Mouse (Mus musculus) heart, adult 11 months (tissue): Measurements from ENCODE around the gene Maml3.
A peak's percentile ranks its signal among the peaks of the same experiment; 100 is the strongest.

ENCODE experiments used
- DNase-seq: peaks from one replicate; pipeline ENCODE4 v3.0.0; 2022

The Maml3 gene

DNA sequence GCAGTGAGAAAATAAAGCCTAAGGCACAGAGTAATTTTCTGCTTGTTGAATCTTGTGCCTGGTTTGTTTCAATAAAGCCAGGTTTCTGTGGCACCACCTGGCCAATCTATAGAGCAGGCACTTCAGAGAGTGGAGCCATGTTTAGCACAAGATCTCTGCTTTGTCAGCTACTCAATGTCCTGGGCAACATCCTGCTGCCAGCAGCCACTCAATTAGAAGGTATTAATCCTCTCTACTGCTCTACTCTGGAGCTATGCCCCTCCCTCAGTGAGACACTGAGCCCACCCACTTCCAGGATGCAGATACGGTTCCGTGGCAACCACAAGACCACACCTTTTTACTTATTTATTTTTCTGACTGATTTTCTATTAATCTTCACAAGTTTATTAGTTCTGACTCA lies 203.7 kb downstream of the Maml3 start:
- peak; percentile 71 for DNase-seq

DNA sequence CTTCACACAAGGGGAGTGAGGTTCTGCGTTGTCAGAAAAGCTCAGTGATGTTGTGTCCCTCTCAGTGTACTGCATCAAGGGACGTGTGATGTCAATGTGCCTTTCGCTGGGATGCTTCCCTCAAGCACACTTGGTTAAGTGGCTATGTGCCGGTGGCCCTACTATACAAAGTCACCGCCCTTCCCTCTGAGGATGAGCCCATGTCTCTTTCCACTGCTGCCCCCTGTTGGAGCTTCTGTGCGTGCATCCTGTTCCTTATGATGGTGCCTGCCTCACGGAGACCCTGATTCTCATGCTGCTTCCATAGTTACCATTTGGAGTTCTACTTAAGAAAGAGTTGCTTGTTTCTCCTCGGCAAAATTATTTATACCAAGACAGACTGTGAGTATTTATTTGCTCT lies 210.4 kb downstream of the Maml3 start:
- DNase-seq, result peak; percentile 83

DNA sequence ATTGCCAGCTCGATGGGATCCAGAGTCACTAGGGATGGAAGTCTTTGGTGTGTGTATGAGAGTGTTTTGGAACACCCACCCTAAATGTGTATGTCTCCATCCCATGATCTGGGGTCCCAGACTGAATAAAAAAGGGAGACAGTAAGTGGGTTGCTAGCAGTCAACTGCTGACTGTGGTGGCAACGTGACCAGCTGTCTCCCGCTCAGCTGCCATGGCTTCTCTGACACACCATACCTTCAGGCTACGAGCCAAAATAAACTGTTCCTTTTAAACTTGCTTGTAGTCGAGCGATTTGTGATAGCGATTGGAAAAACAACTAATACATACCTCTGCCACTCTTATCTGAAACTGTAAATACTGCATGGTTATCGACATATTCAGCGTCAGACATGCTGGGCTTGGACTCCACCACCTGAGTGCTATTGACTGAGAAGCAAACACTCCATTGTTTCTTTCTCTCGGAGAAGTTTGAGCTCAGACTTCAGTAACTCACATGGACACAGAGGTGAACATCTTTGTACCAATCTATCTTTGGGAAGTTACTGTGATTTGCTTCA lies 213.2 kb downstream of the Maml3 start:
- DNase-seq, result peak; percentile 56

DNA sequence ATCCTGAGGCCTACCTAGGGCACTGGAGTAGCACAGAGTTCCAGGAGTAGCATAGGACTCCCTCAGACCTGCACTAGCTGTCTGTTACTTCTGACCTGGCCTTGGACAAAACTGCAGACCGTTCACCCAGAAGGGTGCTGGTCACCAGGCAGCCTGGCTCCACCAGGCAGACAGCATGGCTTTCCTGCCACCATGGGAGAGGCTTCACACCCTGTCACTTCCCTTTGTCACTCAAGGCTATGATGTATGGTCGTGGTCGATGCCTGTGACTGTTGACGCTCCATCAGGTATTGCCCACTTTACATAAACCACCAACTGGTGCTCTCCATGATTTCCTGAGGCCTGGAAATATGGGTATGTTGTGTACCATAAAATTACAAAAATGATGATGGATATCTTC lies 214.7 kb downstream of the Maml3 start:
- peak; percentile 86 for DNase-seq

DNA sequence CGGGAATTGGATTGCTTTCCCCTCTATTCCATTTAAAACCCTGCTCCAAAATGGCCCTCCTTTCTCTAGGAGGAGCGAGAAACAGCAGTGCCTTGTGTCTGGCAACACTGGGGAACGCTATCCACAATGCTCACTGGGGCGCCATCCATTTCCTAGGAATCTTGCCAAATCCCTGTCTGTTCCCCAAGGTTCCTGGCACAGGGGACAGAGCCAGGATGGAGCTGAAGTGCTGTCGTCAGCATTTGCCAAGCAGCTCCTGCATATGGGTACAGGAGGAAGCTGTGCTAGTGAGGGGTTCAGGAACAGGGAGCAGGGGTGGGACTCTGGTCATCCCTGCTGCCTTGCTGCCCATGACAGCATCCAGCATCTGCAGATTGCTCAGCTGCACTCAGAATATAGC lies 215.1 kb downstream of the Maml3 start:
- DNase-seq, result peak; percentile 91

DNA sequence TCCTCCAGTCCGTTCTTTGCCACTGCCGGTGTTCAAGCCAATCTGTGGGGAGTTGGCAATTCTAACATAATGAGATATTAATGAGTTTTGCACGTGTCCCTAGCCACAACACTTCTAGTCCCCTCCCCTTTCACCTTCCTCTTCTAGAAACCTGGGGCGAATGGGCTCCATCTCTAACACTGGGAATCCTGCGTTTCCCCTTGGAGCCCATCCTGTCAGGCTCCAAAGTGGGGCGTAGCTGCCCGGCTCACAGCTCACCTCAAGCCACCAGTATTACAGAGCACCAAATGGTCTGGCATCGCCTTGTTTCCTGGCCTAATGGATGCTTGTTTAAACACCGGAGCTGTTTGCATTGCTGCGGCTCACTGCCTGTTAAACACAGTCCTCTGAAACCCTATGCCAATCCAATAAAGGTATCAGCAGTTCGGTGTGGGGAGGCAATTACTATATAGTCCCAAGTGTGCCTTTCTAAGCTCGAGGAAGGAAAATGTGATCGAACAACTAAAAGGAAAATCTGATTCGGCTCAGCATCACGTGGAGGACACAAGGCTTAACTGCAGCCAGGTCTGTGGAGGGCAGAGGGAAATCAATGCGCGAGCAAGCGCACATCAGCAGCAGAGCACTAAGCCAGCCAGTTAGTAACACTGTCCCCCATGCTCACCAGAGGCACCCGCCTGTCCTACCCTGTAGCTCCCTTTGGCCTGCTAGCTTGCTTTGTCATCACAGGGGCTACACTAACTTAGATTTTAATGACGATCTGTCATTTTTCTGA lies 216.0 kb downstream of the Maml3 start:
- DNase-seq, result peak; percentile 78

DNA sequence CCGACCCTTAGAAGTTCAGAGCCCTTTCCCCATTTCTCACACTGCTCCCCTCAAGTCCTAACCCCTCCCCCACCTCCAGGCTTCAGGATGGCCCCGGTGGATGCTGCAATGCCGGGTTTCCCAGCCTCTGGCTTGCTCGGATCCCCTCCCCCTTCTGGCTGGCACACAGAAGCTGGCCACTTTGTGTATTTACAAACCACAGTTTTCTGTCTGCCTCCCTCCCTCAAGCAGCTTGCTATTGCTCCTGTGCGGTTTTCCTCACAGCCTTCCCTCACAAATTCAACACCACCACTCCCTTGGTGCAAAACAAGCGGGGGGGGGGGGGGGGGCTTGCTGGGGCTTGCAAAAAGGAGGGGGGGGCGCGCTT lies 216.6 kb downstream of the Maml3 start:
- peak; percentile 79 for DNase-seq

DNA sequence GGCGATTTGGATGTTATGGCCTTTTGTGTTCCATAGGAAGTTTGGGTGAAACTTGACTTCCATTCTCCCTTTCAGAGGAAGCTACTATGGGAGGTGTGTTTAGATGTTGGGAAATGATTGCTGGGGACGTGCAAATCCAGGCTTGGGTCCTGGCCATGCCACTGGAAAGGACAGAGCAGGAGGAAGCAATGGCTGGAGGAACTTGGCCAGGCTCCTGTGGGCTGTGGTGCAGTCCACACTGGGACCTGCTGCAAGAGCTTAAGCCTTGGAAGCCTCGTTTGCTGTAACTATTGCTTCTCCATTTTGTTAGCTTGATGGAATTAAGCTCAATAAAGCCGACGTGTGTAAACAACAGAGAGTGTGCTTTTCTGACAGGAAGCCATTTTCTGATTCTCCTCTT lies 219.0 kb downstream of the Maml3 start:
- DNase-seq, result no peak

DNA sequence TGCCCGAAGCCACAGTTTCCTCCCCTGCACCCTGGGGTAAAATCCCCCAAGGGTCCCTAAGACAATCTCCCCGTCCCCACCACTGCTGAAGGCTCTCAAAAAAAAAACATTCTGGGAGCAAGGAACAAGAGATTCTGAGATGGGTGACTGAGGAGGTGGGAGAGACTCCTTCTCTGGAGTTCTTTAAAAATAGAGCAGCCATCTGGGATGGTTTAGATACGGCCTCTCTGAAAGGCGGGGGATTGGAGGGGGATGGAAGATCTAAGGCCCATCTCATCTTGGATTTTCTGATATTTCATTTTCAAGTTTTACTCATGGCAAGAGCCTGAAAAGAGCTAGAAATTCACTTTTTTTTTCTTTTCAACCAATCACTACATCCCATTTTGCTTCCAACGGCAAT lies 219.4 kb downstream of the Maml3 start:
- DNase-seq, result no peak

DNA sequence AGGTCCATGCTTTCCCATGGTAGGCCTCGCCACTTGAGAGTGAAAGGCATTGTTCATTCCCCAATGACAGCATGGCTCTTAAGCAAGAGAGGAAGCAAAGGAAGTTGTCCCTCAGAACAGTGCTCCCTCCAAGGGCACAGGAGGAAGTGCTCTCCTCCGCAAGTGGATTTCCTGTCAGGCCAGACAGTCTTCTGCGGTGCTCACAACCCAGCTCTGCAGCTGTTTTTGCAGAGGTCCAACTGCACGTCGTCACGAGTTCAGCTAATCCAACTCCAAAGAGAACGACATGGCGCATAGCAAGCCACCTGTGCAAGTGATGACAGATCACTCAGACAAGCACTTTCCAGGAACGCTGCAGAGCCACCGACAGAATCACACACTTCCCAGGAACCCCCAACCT lies 222.9 kb downstream of the Maml3 start:
- DNase-seq, result peak; percentile 97

DNA sequence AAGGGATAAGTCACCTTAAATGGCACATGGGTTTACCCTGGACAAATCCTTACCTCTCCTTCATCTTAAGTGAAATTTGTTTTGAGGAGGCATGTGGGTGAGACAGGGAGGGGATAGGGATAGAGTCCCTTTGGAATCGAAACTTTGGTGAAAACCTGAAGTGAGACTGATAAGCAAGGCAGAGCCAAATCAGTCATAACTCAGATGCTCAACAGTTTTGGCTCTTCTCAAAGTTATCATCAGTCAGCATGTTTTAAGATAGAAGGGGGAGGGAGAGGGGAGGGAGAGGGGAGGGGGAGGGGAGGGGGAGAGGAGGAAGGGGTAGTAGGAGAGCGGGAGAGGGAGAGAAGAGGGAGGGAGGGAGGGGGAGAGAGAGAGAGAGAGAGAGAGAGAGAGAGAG lies 223.5 kb downstream of the Maml3 start:
- no peak for DNase-seq

DNA sequence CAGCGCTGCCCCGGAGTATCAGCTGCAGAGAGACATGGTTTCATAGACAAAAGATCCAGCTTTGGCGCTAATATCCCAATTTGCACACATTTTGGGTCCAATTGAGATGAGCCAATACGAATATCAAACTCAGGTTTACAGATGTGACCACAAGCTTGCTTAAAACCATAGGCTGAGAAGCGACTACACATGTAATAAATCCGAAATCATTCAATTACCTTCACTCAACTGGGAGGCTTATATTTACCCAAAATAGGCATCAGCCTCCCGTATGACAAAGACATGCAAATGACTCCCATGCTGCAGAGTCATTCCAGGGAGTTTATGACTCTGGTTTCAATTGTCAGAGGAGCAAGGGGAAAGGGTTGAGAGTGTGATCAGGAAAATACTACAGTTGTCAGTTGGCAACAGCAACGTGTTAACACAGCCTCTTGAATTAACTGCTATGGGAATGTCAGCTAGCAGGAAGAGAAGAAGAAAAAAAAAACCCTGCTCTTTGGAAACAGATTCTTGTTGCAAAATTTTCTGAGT lies 224.3 kb downstream of the Maml3 start:
- DNase-seq, result no peak

DNA sequence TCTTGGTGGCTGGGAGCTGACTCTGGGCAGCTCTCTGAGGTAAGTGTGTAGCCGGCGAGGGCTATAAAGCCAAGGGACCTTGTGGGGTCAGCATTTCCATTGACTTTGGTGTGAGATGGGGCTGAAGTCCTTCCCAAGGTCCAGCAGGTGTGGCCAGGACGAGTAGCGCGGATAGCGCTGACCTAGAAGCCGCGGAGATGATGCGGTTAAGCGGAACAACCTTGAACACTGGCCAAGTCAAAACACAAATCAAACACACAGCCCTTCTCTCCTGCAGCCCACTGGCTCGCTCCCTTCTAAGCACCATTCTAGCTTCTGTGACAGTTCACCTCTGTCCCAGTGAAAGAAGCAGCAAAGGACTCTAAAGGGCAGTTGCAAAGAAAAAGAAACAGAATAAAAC lies 225.7 kb downstream of the Maml3 start:
- DNase-seq, result no peak

DNA sequence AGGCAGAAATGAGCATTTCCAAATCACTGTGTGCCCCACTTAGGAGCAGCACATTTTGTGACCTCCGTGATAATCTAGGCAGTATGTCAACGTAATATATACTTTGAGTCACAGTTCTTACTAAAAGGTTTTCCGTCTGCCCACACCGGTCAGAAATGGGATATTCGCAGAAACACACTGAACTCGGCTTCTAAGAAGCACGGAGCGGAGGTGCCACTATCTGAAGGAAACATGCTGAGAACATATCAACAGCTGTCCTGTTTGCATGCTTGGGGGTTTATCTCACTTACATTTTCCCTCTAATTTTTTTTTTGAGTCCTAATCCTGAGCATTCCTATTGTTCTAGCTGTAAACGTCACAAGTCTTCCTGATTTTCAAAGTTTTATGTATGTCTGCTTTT lies 226.3 kb downstream of the Maml3 start:
- DNase-seq, result no peak

DNA sequence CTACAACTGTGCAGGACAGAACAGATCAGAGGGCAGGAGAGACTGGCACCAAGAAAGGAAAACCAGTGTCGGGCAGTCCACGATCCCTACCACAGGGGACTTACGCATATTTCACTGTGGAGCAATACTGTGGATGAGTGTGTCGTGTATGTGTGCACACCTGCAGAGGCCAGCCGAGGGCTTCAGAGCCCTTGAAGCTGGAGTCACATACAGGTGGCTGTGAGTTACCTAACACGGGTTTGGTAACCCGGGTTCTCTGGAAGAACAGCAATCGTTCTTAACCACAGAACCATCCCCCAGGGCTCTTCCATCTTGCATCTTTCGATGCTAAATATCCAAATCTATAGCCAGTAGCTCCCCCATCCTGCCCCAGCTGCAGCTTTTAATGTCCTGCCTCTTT lies 228.1 kb downstream of the Maml3 start:
- no peak for DNase-seq

DNA sequence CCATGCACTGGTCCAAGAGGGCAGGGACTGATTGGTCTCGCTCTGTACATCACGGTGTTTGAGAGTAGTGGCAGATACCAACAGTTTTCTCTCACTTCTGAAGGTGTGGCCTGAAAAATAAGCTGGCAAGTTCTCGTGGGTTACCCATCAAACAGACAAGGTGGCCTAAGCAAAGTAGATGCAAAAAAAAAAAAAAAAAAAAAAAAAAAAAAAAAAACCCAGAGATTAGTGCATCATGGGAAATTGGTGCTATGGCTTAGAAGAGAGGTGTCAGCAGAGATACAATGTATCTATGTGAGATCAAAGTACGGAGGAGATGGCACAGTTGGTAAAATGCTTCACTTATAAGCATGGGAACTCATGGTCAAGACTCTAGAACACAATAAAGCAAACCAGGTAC lies 229.2 kb downstream of the Maml3 start:
- DNase-seq, result no peak

DNA sequence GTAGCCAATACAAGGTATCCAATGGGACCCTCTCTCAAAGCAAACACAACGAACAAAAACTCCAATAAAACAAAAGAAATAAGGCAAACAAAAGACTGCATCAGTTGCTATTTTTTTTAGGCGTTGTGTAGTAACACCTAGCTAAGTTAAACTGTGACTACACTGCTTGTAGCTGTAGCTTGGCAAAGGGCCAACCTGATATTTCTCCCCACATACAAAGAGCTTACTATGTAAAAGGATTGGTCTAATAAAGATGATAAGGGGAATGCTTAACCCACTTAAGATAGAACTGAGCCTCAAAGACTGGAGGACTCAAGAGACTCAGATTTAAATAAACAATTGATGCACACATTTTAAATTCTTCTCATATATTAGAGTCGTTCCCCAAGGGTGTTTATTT lies 230.6 kb downstream of the Maml3 start:
- DNase-seq, result no peak

DNA sequence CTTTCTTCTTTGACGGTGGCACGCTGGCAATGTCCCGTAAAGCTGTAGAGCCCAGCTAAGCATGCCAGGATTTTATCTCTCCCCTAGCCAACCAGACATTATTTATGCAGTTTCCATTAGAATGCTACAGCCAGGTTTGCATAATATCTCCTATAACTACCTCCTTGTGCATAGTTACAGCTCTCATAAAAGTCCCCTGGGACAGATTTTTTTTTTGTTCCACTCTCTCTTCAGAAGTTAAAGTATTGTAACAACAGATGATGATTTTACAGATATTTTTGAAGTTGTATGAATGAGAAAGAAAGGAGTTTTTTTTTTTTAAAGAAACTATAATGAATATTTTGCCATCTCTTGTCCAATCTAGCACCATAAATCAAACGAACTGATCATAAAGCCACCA lies 232.1 kb downstream of the Maml3 start:
- DNase-seq, result no peak

DNA sequence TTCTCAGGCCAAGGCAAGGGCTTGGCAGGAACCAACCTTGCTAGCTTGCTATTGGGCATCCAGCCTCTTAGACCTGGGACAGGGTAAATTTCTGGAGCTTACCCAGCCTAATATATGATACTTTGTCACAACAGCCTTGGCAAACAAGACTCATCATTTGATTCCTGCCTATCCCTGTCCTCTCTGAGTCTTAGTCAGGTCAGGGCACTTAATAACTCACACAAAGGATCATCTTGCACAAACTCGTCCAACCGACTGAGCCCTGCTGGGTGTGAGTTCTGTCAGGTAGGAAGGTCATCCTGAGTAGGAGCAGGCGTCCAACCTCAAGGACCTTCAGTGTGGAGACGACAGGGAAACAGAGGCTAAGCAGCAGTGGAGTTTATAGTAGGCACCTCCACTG lies 233.5 kb downstream of the Maml3 start:
- DNase-seq, result no peak

DNA sequence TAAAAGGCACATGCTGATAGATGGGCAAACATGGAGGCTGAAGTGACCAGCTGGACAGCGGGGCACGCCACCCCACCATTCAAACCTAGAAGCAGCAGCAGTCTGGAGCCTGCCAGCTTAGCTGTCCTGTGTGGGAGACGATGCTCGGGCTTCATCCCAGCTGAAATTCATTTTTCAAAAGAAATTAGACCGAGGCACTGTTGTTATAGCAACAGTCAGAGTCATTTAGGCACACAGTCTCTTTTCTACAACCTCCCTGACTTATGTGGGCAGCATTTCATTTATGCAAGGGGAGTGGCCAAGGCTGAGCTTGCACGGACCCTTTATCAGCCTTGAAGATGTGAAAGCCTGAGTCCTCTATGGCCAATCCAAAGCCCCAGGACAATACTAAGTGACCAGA lies 234.9 kb downstream of the Maml3 start:
- no peak for DNase-seq

DNA sequence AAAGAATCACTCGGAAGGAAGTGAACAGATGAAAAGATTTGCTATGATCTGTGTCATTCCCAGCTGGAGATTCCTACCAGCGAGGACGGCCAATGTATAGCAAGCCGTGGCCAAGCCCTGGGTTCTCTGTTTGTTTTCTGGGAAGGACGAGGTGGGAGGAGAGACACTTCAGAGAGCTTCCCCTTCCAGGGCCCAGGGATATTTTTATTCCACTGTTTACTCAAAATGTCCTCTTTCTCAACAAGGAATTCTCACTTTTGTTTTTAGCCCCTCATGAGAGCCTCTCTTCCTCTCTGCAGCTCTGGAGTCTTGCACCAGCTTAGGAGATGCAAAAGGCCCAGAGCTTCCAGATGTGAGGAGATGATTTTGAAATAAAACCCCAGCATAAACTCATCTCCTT lies 236.0 kb downstream of the Maml3 start:
- no peak for DNase-seq

DNA sequence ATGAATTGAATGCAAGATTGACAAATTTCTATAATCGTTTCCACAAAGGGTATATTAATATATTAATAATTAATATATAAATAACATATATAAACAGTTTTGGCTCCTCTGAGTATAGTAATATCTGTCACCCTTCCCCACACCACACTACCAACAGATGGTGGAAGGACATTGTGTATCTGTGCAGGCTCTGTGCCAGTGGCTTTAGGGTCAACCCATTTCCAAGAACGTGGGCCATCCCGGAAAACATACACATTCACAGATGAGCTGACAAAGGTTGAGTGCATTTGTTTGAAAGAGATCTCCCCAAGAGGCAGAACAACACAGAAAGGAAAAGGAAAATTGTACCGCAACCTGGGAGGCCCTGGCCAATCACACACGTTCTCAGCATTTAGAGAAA lies 238.4 kb downstream of the Maml3 start:
- DNase-seq, result no peak

DNA sequence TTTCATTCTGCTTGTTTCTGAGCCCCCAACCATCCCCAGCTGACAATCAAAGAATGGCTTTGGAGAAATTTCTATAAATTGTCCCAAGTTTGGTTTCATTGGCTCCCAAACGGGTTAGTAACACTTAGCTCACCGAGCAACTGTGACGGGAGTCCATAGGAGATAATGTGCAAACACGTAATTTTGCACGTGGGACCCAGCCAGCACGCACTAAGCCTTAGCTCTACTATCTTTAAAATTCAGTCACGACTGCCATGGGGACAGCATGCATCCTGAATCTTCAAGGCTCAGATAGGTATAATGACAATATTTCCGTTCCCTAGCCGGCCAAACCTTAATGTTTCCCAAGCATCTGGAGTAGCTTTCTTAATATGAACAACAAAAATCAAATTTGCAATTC lies 243.2 kb downstream of the Maml3 start:
- DNase-seq, result no peak

DNA sequence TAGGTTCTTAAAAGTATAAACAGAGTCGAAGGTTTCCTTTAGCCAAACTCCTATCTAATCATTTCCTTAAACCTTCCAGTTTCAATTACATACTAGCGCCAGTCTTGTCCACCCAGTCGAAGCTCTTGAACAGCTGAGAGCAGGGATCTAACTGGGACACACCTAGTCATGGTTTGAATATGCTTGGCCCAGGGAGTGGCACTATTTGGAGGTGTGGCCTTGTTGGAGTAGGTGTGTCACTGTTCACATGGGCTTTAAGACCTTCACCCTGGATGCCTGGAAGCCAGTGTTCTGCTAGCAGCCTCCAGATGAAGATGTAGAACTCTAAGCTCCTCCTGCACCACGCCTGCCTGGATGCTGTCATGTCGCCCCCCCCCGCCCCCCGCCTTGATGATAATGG lies 244.4 kb downstream of the Maml3 start:
- no peak for DNase-seq

DNA sequence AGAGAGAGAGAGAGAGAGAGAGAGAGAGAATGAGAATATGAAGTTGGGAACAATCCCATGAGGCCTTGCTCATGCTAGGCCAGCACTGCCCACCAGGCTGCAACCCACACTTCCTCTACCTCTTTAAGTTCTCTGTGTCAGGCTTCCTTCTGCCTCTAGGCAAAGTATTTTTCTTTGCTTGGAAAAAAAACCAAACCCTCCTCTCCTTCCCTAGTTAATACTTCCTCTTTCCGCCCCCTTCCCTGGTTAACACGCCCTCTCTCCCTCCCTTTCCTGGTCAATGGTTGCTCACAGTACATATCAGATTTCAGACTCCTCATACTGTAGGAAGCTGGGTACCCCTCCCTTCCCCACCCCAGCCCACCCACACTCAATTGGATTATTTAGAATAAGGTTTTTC lies 245.7 kb downstream of the Maml3 start:
- peak; percentile 89 for DNase-seq
